Mouse (Mus musculus) thymus, postnatal 25 days (tissue): ENCODE results near the gene Zhx3.

Experiments
- DNase-seq: peaks from one replicate; pipeline ENCODE4 v3.0.0; 2022

Gene Zhx3

GRCm38 (mm10) chr2:160747075-160747474 lies 125.7 kb downstream of the Zhx3 start:
- no peak for DNase-seq

GRCm38 (mm10) chr2:160746637-160747036 lies 126.2 kb downstream of the Zhx3 start:
- DNase-seq: no peak

DNA sequence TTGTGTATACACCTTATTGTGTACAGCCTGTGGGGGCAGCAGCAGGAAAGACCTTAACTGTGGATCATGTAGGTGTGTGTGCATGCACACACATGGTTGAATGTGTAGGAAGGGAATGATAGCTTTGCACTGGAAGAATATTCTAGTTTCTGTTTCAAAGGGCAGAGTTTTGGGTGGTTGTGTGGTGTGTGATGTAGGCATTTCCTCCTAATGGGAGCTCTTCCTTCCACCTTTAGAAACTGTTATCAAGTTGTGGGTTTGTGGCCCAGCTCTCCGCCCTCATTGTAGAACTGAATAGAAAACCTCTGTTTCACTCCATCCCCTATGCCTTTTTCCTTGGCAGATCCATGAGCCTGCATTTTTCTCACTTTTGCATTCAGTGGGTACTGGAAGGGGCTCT lies 127.3 kb downstream of the Zhx3 start:
- DNase-seq: no peak

- DNase-seq: no peak
These were observed 128.0 kb downstream of the Zhx3 start for GRCm38 (mm10) chr2:160744823-160745210.

DNA sequence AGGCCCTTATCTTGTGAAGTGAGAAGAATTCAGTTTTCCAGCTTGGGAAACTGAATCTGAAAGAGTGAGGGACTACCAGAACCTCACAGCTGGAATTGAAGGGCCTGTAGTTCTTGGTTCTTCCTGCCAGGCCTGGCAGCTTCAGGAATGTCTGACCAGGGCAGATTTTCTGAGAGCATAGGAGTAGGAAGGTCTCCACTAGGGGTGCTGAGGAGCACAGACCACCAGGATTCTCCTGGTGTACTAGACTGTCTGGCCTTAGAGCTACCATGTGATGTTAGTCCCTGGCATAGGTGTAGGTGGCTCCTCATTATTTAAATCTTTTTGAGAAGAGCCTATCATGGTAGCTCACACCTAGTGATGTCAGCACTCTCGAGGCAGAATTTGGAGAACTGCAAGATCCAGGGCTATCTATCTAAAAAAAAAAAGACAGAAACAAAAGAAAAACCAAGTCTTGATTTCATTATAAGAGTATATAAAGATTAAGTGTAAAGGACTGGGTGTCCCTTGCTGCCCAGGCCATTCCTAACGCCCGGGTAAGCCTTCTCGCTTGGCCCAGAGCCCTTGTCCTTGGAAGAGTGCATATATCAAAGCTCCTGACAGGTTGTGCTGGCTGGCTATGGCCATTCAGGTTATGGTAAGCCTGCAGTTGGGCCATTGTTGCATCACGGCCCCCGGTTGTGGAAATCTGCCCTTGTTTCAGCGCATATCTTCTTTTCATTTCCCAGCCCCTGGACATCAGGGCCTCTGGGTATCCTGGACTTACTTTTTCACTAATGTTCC lies 128.6 kb downstream of the Zhx3 start:
- DNase-seq: peak; percentile 70

DNA sequence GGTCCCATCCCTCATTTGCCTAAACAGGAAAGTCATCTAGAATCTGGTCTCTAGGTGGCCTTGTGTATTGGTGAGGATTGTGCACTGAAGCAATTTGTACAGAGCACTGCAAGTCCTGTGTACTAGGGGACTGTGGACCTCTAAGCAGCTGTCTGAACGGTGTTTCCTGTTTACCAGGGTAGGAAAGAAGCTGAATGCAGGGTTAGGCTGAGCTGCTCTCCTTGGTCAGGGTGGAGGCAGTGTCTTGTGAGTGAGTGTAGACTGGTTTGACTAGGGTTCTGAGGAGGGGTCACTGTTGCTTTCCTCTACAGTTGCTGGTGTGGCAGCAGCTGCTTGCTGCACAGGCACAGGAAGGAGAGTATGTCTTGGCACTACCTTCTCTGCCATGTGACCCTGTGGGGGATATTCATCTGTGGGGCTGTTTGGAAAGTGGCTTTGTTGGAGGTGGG lies 130.6 kb downstream of the Zhx3 start:
- peak; percentile 53 for DNase-seq

GRCm38 (mm10) chr2:160741580-160741979 lies 131.2 kb downstream of the Zhx3 start:
- peak; percentile 38 for DNase-seq

DNA sequence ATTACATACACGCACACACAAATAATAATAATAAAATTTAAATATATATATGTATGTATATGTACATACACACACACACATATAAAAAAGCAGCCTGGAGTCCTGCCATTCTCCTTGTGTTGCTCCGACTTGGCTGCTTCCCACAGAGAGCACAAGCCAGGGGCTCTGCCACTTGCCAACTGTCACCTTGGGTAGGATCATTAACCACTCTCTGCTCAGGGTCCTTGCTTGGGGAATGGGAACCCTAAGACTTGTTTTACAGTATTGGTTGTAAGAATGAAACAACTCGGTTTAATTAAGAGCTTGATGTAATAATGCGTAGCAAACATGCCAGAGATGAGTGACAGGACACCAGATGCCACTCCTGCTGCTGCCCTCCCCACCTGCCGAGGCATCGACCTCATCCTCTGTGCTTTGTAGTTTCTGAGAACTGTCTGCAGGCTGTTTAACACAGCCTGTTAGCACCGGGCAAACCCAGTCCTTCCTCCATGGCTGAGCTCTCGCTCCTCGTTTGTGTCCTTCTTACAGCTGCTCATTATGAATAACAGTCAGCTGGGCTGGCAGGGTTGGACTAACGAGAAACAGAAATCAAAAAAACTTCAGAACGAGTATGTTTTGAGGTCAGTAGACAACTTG lies 132.2 kb downstream of the Zhx3 start:
- peak; percentile 70 for DNase-seq

- DNase-seq: no peak
These were observed 133.0 kb downstream of the Zhx3 start for GRCm38 (mm10) chr2:160739647-160740356.

DNA sequence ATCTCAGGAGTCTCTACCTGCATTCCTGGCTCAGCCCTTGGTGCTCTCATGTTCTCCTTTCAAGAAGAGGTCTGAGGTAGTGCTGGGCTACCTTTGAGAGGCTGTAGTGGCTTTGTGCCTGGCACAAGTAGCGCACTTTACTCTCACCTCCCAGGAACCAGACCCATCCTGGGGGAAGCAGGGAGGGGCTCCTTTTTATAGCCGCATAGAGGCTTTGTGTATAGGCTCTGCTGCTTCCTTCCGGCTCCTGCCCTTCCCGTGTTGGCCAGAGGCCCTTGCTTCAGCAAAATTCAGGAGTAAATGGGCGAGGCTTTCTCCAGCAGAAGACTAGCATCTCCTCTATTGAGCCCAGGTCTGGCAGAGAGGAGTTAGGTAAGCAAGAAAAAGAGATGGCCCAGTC lies 134.4 kb downstream of the Zhx3 start:
- no peak for DNase-seq

- DNase-seq: no peak
These were observed 136.3 kb downstream of the Zhx3 start for GRCm38 (mm10) chr2:160736466-160736865.

GRCm38 (mm10) chr2:160735706-160736310 lies 137.0 kb downstream of the Zhx3 start:
- no peak for DNase-seq

GRCm38 (mm10) chr2:160734331-160734730 lies 138.5 kb downstream of the Zhx3 start:
- peak; percentile 49 for DNase-seq

- peak; percentile 55 for DNase-seq
These were observed 139.7 kb downstream of the Zhx3 start for GRCm38 (mm10) chr2:160733131-160733531.

DNA sequence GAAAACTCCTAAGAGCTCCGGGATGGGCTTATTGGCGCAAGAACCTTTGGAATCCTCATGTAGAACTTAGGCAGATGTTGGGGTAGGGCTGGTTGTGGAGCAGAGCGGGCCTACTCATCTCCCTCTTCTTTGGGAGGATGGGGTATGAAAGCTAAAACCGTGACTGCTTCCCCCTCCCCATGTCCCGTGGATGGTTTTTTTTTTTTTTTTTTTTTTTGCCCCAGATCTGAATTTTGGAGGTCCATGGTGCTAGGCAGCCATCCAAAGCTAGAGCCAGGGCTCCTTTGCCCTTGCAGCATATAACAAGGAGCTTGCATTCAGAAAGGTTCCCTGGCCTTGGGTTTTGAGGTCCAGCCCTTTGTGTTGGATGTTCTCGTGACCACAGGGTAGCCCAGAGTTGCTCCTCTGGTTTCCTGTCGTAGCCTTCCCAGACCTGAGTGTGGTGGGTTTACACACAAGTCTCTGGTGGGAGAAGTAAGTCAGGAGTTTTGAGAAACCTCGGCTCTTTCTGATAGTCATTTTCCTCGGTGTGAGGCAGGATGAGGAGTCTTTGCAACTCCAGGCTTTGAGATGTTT lies 140.3 kb downstream of the Zhx3 start:
- peak; percentile 30 for DNase-seq

- no peak for DNase-seq
These were observed 140.9 kb downstream of the Zhx3 start for GRCm38 (mm10) chr2:160731839-160732261.

- DNase-seq: peak; percentile 96
These were observed 141.5 kb downstream of the Zhx3 start, which contains the start of gene Plcg1 for GRCm38 (mm10) chr2:160731117-160731838. Gene Plcg1 (plus strand): TSS chr2:160731300.

DNA sequence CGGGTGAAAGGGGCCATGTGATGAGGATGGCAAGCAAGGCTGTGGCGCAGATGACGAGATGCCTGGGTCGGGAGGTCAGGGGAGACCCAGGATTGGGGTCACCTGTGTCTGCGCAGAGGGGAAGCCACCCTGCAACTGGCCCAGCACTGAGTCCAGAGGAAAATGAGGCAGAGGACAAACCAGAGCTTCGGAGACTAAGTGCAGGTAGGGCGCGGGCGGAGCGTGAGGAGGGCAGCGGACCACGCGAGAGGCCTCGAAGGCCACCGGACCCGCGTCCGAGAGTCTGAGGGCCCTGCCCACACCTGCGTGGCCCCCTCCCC lies 142.0 kb downstream of the Zhx3 start:
- DNase-seq: no peak

GRCm38 (mm10) chr2:160729851-160730796 lies 142.7 kb downstream of the Zhx3 start:
- DNase-seq: peak; percentile 38

- DNase-seq: no peak
These were observed 143.4 kb downstream of the Zhx3 start for GRCm38 (mm10) chr2:160729436-160729835.

DNA sequence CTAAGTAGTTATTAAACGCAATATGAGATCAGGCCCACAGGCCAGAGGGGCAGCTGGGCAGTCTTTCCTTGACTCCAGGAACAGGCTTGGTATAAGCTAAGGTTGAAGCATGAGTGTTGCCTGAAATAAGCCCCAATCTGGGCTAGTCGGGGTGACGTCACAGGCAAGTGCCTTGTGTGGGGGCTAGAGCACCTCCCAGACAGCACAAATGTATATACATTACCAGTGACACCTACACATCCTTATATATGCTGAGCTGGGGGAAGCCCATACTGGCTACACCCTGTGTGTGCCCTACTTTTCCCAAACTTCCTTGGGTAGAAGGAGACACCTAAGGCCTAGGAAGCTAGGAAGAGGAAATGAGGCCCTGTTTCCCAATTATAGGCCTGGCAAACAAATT lies 143.8 kb downstream of the Zhx3 start:
- DNase-seq: no peak
